Mouse (Mus musculus) heart, embryonic 11.5 days (tissue): ENCODE results near the gene Prrg4. TPM values are rescaled to one million over a fixed set of nuclear protein-coding genes. Genes with fewer than 3 reads are reported as not detected.
"Not testable (repeated sequence)": the region's sequence is repeated elsewhere in the genome, so short reads cannot be mapped to it uniquely, and the experiment has no call there.

Source experiments
- ATAC-seq: fragments of 200-750 bp; cut with Nextera tagmentation; replicated peaks from 2 replicates; pipeline ENCODE4 v1.8.0; 2017; ENCODE audit warnings: moderate library complexity; ENCODE audit not compliant: insufficient number of reproducible peaks, low FRiP score, low TSS enrichment
- H3K27ac ChIP-seq: fragments of 300-500 bp; sonication (generic); 2 replicates; pipeline ENCODE4 v1.5.1; 2014; ENCODE audit warnings: mild to moderate bottlenecking, low read depth, low read length
- H3K27me3 ChIP-seq: fragments of 300-500 bp; sonication (generic); 2 replicates; pipeline ENCODE4 v1.6.1; 2014; ENCODE audit warnings: mild to moderate bottlenecking, low read length, mixed read lengths; ENCODE audit not compliant: control insufficient read depth, insufficient read depth
- H3K36me3 ChIP-seq: fragments of 300-500 bp; sonication (generic); 2 replicates; pipeline ENCODE4 v1.6.1; 2014; ENCODE audit warnings: mild to moderate bottlenecking, low read length, moderate library complexity, mixed read lengths; ENCODE audit not compliant: control insufficient read depth, insufficient read depth
- H3K4me1 ChIP-seq: fragments of 300-500 bp; sonication (generic); 2 replicates; pipeline ENCODE4 v1.6.1; 2014; ENCODE audit warnings: low read length; ENCODE audit not compliant: control insufficient read depth, insufficient read depth
- H3K4me2 ChIP-seq: fragments of 300-500 bp; sonication (generic); 2 replicates; pipeline ENCODE4 v1.6.1; 2014; ENCODE audit warnings: mild to moderate bottlenecking, moderate library complexity
- H3K4me3 ChIP-seq: fragments of 300-500 bp; sonication (generic); 2 replicates; pipeline ENCODE4 v1.5.1; 2014; ENCODE audit warnings: low read depth, low read length
- H3K9ac ChIP-seq: fragments of 300-500 bp; sonication (generic); 2 replicates; pipeline ENCODE4 v1.6.1; 2014; ENCODE audit warnings: mild to moderate bottlenecking, low read depth, low read length, moderate library complexity
- H3K9me3 ChIP-seq: fragments of 300-500 bp; sonication (generic); replicated peaks from 2 replicates; pipeline ENCODE4 v1.6.1; 2016; ENCODE audit warnings: low read length; ENCODE audit not compliant: control insufficient read depth
- WGBS: fragments of 180-500 bp; shearing (Covaris S2); extraction: QIAGEN DNeasy Blood & Tissue Kit; methylation state at CpG from one replicate; pipeline ENCODE4 v1.1.7; 2014; ENCODE audit not compliant: insufficient replicate concordance; 5-methylcytosine and 5-hydroxymethylcytosine counted together
- polyA plus RNA-seq: library from polyadenylated mRNA; unstranded; fragments of >200 nt; fragmentation: Nextera tagmentation; extraction: Ambion mirVana; gene quantifications from 2 replicates; pipeline ENCODE4 v1.2.1, GENCODE M21; 2014

The Prrg4 gene
- polyA plus RNA-seq, result 0.44 and 0.47 TPM in 2 replicates

DNA sequence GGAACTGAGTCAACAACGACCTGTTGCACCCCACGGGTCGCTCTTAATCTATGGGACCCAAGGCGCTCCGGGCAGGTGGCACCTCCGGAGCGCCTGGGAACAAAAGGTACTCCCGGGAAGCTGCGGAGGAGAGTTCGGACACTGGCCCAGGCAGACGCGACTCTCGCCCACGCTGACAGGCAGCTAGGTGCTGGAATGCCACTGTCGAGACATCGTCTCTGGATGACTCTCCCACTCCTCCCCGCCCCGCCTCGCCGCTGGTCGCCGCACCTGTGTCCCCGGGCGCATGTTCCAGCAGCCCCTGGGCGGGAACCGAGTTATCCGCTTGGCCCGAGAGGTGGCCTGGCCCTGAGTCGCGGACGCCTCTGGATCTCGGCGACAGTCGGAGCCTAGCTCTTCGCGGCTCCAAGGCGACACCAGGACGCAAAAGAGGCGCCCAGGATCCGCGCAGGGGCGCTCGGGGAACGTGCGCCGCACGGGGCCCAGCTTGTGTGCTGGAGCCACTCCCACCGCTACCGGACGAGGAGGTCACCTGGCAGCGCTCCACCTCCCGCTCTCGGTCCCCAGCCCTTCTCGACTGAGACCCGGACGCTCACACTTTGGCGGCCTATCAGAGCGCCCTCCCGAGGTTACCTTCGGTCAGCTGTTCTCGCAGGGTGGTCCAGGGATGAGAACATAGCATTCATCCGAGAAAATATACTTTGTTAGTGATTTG lies at the start of gene Prrg4:
TSS of gene Prrg4 (minus strand) at position 601 of the 715 bp plus-strand sequence.
- Histone ChIP-seq H3K27ac (no peak within 1 kb of the TSS), H3K4me1 (peaks cover 2% of the 10 kb centered on the region; the same call in 1 of the 2 replicates), H3K36me3 (no peaks in the 10 kb centered on the region), H3K9me3 (no peaks in the 10 kb centered on the region), H3K4me3 (peak within 1 kb of the TSS; percentile 64), H3K4me2 (peak within 1 kb of the TSS; percentile 97), H3K27me3 (peaks cover 6% of the 10 kb centered on the region; the same call in 1 of the 2 replicates), H3K9ac (peak within 1 kb of the TSS; percentile 60; the same call in 1 of the 2 replicates)
- ATAC-seq, result peak; percentile 31; the same call in 1 of the 2 replicates
- 2% methylated on average over 62 of the region's 62 CpGs for WGBS

DNA sequence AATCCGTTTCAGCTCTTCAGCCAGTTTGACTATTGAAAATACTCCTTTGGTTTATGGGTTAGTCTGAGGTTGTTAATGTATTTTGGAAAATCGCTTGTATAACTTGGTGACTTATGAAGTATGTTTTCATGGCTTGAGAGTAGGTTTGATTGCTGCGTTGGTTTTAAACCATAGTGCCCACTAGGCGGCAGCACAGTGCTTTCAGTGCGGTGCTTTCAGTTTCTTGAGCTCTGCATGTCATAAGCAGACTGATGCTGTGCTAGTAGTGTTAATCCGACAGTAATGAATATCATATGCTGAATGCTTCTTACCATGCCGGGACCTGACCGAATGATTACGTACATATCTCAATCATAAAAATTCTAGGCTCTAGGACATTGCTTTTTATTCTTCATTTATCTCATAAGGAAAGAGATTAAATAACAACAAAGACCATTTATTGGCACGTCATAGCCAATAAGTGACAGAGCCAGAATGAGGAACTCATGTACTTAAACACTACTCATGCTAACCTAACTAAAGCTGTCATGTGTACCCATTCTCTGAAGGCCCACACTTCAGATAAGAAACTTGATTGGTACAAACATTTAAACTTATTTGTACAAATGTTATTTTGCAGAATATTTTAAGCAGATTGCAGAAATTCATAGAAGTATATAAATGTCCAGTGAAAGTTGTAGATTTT lies 38.3 kb upstream of the Prrg4 start:
- no peak overlapping the region for H3K4me3 ChIP-seq
- no peaks in the 10 kb centered on the region for H3K27me3 ChIP-seq
- no peak overlapping the region for H3K27ac ChIP-seq
- no peak for ATAC-seq
- 21% methylated on average over 10 of the region's 10 CpGs for WGBS
- no peak overlapping the region for H3K9ac ChIP-seq
- no peaks in the 10 kb centered on the region for H3K4me1 ChIP-seq
- H3K9me3 ChIP-seq, result no peaks in the 10 kb centered on the region
- no peaks in the 10 kb centered on the region for H3K36me3 ChIP-seq
- no peak overlapping the region for H3K4me2 ChIP-seq

DNA sequence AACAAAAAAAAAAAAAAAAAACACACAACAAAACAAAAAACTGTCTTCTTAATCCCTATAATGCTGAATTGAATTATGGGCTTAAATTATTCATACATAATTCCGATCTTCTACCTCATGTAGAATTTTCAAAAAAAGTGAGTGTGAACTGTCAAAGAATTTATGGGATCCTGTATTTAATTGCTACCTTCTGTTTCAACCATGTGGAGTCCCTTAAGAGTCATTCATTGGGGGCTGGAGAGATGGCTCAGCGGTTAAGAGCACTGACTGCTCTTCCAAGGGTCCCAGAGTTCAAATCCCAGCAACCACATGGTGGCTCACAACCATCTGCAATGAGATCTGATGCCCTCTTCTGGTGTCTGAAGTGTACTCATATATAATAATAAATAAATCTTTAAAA lies 37.7 kb upstream of the Prrg4 start:
- not testable (repeated sequence) for H3K27ac ChIP-seq, H3K36me3 ChIP-seq, H3K4me1 ChIP-seq, ATAC-seq, H3K4me3 ChIP-seq, H3K27me3 ChIP-seq, H3K4me2 ChIP-seq, H3K9me3 ChIP-seq, H3K9ac ChIP-seq
- WGBS, result 52% methylated on average over 2 of the region's 2 CpGs

GRCm38 (mm10) chr2:104886109-104886508 lies 36.4 kb upstream of the Prrg4 start:
- H3K9me3 ChIP-seq, result no peaks in the 10 kb centered on the region
- no peak overlapping the region for H3K4me2 ChIP-seq
- no peak overlapping the region for H3K9ac ChIP-seq
- no peaks in the 10 kb centered on the region for H3K27me3 ChIP-seq
- H3K36me3 ChIP-seq, result no peaks in the 10 kb centered on the region
- 85% methylated on average over 18 of the region's 18 CpGs for WGBS
- no peak overlapping the region for H3K4me3 ChIP-seq
- no peak overlapping the region for H3K27ac ChIP-seq
- no peaks in the 10 kb centered on the region for H3K4me1 ChIP-seq
- ATAC-seq, result no peak

DNA sequence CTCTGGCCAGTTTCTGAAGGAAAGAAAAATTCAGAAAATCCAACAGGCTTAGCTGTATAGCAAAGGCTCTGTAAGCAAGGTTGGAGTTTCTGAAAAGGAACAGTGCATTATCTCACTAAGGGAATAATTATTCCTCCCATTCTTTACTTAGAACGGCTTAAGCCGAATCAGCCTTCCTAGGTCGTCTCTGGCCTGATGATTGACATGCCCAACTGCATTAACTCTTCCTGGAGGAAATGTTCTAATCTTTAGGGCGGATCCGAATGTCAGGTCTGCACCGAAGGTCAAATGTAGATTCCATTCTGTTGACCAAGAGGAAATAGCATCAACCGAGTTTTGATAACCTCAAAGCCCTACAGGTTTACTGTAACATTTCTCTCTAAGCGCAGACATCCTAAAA lies 29.1 kb upstream of the Prrg4 start:
- no peaks in the 10 kb centered on the region for H3K9me3 ChIP-seq
- H3K9ac ChIP-seq, result no peak overlapping the region
- WGBS, result 67% methylated on average over 8 of the region's 8 CpGs
- no peak overlapping the region for H3K27ac ChIP-seq
- H3K4me3 ChIP-seq, result no peak overlapping the region
- ATAC-seq, result no peak
- no peaks in the 10 kb centered on the region for H3K27me3 ChIP-seq
- no peak overlapping the region for H3K4me2 ChIP-seq
- H3K4me1 ChIP-seq, result no peaks in the 10 kb centered on the region
- no peaks in the 10 kb centered on the region for H3K36me3 ChIP-seq

GRCm38 (mm10) chr2:104869101-104869500 lies 19.4 kb upstream of the Prrg4 start:
- Histone ChIP-seq H3K36me3 (no peaks in the 10 kb centered on the region), H3K4me3 (no peak overlapping the region), H3K27me3 (no peaks in the 10 kb centered on the region), H3K9ac (no peak overlapping the region), H3K27ac (no peak overlapping the region), H3K4me1 (no peaks in the 10 kb centered on the region), H3K4me2 (no peak overlapping the region), H3K9me3 (peaks cover 5% of the 10 kb centered on the region; the same call in 1 of the 2 replicates)
- no peak for ATAC-seq
- WGBS, result 78% methylated on average over 3 of the region's 3 CpGs

DNA sequence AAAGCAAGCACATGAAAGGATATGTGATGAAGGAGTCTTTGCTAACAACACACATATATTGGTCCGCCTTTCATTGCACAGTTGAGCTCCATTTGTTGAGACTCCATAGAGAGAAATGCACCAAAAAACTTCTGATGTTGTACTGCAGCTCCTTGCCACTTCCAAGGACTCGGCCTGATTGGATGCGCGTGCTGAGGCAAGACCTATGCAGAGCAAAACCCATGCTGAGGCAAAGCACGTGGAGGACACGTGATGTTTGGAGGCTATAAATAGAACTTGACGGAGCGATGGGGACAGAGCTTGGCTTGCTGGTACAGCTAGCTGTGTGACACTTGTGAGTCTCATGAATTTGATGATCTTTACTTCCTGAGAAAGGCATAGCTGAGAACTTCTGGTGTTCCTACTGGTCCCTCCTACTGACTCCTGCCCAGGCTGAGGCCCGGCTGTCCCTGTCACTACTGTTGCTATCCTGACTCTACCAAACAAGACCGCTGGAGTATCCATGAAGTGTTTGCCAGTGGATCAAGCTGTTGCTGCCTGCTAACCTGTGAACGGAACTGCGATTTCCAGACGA lies 17.7 kb upstream of the Prrg4 start, which contains the start of gene Ccdc73:
TSS of gene Ccdc73 (plus strand) at position 524 of the 574 bp plus-strand sequence.
- no peak for ATAC-seq
- peaks cover 5% of the 10 kb centered on the region; the same call in 1 of the 2 replicates for H3K9me3 ChIP-seq
- H3K27me3 ChIP-seq, result no peaks in the 10 kb centered on the region
- no peaks in the 10 kb centered on the region for H3K4me1 ChIP-seq
- no peaks in the 10 kb centered on the region for H3K36me3 ChIP-seq
- WGBS, result 75% methylated on average over 13 of the region's 13 CpGs
- no peak within 1 kb of the TSS for H3K9ac ChIP-seq
- no peak within 1 kb of the TSS for H3K4me2 ChIP-seq
- no peak within 1 kb of the TSS for H3K4me3 ChIP-seq
- no peak within 1 kb of the TSS for H3K27ac ChIP-seq

- 77% methylated on average over 4 of the region's 4 CpGs for WGBS
- H3K9me3 ChIP-seq, result no peaks in the 10 kb centered on the region
These were observed 14.6 kb upstream of the Prrg4 start for GRCm38 (mm10) chr2:104864176-104864860.

More at GRCm38 (mm10) chr2:104864176-104864860, 14.6 kb upstream of the Prrg4 start:
- H3K4me2 ChIP-seq, result no peak overlapping the region
- no peaks in the 10 kb centered on the region for H3K27me3 ChIP-seq
- no peak for ATAC-seq
- no peak overlapping the region for H3K4me3 ChIP-seq
- no peaks in the 10 kb centered on the region for H3K36me3 ChIP-seq
- no peak overlapping the region for H3K27ac ChIP-seq
- no peaks in the 10 kb centered on the region for H3K4me1 ChIP-seq
- H3K9ac ChIP-seq, result no peak overlapping the region
